Mouse (Mus musculus): ENCODE data around the gene AL731706.1. TPM values are rescaled to one million over a fixed set of nuclear protein-coding genes. Genes with fewer than 3 reads are reported as not detected.

Gene AL731706.1
- total and polyA plus RNA-seq, 3 experiments: 0.15 to 16.2 (median 12.4) TPM

GRCm38 (mm10) chr2:136835882-136836281, 55.3 kb downstream of the AL731706.1 start:
- no peak for DNase-seq

- DNase-seq: peak; percentile 13
Measured at GRCm38 (mm10) chr2:136834715-136835075, 56.5 kb downstream of the AL731706.1 start.

GRCm38 (mm10) chr2:136833976-136834714, 57.0 kb downstream of the AL731706.1 start:
- DNase-seq: no peak

GRCm38 (mm10) chr2:136832936-136833335, 58.3 kb downstream of the AL731706.1 start:
- DNase-seq: peak; percentile 38

Other genes with a start within 250 kb of the AL731706.1 start
- gene Snap25, start 177.9 kb downstream of the AL731706.1 start, total RNA-seq (2021): 10 to 100 TPM; 27.5 to 53.2 TPM
- gene Snap25, start 177.9 kb downstream of the AL731706.1 start, polyA plus RNA-seq (2012; rRNA removed): 9.4 and 11.3 TPM in 2 replicates
- gene AL731706.2, start 5.7 kb downstream of the AL731706.1 start, total RNA-seq (2021): 10 to 100 TPM in 1 of 2 experiments, 1 to 10 TPM in 1; 3.4 to 18.3 TPM
- gene AL731706.2, start 5.7 kb downstream of the AL731706.1 start, polyA plus RNA-seq (2012; rRNA removed): not detected in 2 replicates
- 1 to 10 TPM; 4.6 to 6.6 TPM for gene Slx4ip, start 171 bp downstream of the AL731706.1 start, total RNA-seq (2021)
- gene Slx4ip, start 171 bp downstream of the AL731706.1 start, polyA plus RNA-seq (2012; rRNA removed): 0.08 and 0.40 TPM in 2 replicates
- 10 to 100 TPM; 20.8 to 27.2 TPM for gene Mkks, start within 50 bp of the AL731706.1 start, total RNA-seq (2021)
- gene Mkks, start within 50 bp of the AL731706.1 start, polyA plus RNA-seq (2012; rRNA removed): 1.4 and 1.9 TPM in 2 replicates
- gene Jag1, start 225.3 kb upstream of the AL731706.1 start, total RNA-seq (2021): 10 to 100 TPM in 1 of 2 experiments, 1 to 10 TPM in 1; 9.7 to 12.3 TPM
- 2.8 and 3.6 TPM in 2 replicates for gene Jag1, start 225.3 kb upstream of the AL731706.1 start, polyA plus RNA-seq (2012; rRNA removed)